Mouse (Mus musculus) frontal cortex, postnatal 36 days (tissue): ENCODE data around the gene Phf21a.

Experiments
- DNase-seq, 2 experiments: peaks; one replicate each; pipeline ENCODE4 v3.0.0; 2022; ENCODE audit warnings: low spot score in 2 of 2

Phf21a gene

DNA sequence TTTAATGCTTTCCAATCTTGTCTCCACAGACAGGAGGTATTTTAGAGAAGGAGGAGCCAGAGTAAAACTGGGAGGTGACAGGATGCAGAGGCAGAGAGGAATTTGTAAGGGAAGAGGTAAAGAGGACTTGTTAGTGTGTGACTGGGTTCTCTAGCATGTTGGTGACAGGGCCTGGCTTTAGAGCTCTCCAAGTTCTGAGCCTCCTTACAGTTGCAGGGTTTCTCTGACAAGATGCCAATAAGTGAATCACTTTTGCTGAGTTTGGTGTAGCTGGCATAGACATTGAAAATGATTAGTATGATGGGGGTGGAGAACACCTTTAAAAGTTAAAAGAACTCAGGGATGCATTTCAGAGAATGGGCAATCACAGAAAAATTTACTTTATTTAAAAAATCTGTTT is 138.8 kb downstream of the Phf21a start:
- no peak for DNase-seq

- no peak for DNase-seq
Measured at GRCm38 (mm10) chr2:92234768-92235332, 141.9 kb downstream of the Phf21a start.

GRCm38 (mm10) chr2:92240299-92240698 is 147.4 kb downstream of the Phf21a start:
- DNase-seq, result no peak

DNA sequence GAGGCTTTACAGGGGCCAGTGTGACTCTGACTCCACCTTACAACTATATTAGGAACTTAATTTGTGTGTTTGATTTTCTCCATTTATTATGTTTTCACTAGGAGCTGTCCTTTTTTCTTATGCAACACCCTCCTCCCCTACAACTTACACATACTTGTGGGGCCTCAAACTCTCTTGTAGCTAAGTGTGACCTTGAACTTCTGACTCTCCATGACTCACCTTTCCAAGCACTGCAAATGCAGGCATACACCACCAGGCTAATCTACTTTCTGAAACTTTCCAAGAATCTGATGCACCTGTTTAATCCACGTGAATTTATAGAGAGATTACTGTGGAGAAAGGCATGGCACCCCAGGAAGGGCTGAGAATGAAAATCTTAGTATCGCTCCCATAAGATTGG is 147.9 kb downstream of the Phf21a start:
- no peak for DNase-seq

- DNase-seq, result no peak
Measured at GRCm38 (mm10) chr2:92241317-92241716, 148.4 kb downstream of the Phf21a start.

DNA sequence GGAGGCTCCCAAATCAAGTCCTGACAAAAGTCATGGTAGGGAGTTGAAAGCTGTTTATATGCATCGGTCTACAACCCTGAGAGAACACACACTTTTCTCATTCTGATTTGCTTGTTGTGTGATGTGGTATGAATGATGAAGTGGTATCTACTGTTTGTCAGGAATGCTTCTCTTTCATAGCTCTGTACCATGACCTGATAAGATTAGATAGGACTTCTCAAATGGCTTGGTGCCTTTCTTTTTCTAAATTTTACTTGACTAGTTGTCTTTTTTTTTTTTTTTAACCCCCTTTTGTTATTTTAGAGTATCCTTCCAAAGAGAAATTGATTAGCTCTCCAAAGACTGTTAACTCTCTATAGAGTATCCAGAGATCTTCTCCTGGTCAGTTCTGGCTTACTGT is 153.2 kb downstream of the Phf21a start:
- DNase-seq, result no peak

DNA sequence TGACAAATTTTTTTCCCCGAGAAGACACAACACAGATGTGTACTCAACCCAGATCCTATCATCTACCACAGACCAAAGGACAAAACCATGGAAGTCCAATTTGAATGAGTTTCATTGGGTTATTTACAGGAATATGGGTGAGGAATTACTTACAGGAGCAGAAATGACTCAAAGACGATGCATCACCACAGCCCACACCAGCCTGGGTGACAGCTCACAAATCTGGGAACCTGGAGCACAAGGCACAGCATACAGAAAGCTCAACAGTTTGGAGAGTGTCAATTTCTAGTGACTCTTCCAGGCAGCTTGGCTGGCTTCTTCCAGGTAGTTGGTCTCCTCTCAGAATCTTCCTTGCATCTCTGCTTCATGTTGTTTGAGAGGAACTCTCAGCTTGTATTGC is 154.8 kb downstream of the Phf21a start:
- no peak for DNase-seq

DNA sequence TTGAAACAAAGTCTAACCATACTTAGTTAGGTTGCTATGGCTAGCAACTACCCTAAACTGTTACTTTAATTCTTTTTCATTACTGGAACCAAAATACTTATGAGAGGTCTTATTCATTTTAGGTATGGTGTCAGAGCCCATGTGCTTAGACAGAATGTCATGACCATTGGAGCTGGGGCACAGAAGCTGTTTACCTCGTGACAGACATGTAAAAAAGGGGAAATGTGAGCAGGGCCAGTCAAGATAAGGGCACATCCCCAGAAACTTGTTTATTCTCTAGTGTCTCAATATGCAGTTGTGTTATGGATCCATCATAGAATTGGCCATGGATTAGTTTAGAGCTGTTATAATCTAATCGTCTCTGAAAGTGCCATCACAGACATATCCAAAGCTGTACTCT is 157.6 kb downstream of the Phf21a start:
- DNase-seq, result no peak

GRCm38 (mm10) chr2:92253777-92254176 is 160.9 kb downstream of the Phf21a start:
- no peak for DNase-seq

GRCm38 (mm10) chr2:92256141-92256540 is 163.2 kb downstream of the Phf21a start:
- no peak for DNase-seq

DNA sequence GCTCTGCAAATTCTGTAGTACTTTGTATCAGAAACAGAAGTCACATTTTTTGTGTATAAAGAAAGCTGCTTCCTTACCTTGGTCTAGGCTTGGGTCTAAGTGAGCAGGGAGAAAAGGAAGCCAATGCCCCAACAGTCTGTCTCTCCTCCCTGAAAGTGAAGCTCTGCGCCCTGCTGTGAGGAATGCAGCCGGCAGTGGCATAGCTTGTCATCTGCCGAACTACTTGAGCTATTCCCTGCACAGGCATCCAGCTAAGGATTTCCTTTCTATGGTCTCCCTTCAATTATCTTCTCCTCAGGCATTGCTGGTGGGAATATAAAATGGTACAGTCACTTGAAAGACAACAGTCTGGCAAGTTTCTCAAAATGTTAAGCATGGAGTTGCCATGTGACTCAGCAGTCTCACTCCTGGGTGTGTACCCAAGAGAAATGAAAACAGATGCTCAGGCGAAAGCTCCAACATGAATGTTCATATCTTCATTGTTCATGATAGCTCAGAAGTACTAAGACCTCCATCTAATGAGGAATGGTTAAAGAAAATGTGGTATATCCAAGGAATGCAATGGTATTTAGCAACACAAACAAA is 164.5 kb downstream of the Phf21a start:
- DNase-seq, result peak in 1 of 2 experiments; percentile 15

DNA sequence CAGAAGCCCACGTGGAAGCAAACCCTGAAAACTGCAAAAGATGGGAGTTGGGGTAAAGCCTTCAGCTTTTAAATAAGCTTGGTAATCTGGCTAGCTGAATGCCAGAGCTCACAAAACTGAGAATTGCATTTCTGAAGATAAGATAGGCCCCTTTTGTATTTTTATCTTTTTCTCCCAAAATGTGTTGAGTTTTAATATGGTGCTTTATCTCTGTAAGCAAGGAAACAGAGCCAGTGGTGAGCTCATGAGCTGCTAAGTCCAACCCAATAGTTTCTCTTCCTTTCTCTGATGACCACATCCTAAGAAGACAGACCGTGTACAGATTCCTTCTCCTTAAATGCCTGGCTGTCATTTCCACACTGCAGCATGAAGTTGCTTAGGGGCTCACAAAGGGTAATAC is 167.0 kb downstream of the Phf21a start:
- no peak for DNase-seq

DNA sequence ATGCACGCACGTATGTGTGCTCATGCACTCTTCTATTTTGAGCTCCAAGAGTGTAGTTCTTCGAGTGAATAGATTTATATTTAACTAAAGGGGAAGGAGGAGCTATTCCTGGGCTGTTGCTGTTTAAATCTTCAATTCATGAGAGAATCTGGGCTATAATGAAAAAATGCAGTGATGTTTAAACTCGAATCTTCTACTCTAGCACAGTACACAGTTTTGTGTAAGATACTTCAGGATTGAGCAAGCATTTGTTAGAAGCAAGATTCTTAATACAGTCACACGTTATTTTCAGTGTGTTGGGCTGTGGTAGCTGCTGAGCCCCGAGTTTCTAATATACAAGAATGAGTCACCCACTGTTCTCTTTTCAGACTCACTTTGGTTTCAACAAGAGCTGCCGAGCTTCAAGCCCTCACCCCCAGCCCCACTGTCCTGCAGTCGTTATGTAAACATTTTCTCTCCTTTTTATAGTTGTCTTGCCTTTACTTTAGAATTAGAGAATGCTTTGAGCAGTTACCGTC is 173.2 kb downstream of the Phf21a start:
- DNase-seq, result peak; percentile 22 to 32

GRCm38 (mm10) chr2:92269227-92269626 is 176.3 kb downstream of the Phf21a start:
- DNase-seq, result no peak

DNA sequence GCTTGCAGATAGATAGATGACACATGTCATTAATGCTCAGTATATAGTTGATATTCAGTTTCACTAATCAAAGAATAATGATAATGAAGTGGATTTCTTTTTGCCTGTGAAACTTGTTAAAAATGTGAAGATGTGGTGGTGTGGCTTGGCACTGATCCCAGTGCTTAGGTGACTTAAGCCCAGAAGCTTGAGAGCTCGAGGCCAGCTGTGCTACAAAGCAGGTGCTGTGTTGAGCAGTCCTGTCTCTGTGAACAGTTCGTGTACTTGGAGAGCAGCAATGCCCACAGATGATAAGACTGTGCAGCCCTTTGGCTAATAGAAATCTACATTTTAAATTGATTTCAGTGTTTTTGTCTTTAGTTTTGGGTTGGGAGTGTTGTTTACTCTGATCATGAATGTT is 179.6 kb downstream of the Phf21a start:
- DNase-seq, result no peak

- DNase-seq, result no peak
Measured at GRCm38 (mm10) chr2:92273101-92273801, 180.3 kb downstream of the Phf21a start.

GRCm38 (mm10) chr2:92273802-92274183 is 180.9 kb downstream of the Phf21a start:
- no peak for DNase-seq

DNA sequence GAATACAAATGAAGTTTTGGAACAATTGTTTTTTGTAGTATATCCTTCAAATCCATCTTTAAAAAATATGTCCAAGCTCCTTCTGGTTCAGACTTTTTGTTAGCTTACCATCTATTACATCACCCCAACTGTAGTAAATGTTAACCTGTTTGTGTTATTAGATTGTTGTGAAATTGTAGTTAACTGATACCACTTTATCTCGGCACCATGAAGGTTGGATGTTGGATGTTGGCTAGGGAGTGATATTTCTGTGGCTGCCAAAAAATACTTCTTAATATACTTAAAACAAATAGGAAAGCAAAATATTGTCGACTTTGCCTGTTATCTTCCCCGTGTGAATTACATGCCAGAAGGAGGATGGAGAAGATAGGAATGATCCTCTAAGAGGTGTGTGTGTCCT is 184.9 kb downstream of the Phf21a start:
- DNase-seq, result no peak

DNA sequence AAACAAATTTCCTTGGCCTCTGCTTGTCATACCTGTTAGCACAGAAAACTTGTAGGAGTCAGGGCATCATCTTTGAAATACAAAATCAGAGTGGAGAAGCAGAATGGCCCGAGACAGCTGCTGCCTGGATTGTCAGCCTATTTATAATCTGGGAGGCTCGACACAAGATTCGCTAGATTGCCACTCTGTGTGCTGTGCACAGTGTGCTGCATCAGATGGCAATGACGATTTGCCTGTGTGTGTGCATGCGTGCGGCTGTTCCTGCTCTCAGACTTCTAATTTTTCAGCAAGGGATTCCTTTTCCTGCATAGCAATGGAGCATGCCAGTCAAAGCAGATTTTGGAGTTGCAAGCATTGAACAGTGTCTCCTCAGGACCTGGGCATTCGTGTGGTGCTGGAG is 185.7 kb downstream of the Phf21a start:
- peak; percentile 43 to 63 for DNase-seq

- no peak for DNase-seq
Measured at GRCm38 (mm10) chr2:92279398-92279797, 186.5 kb downstream of the Phf21a start.

DNA sequence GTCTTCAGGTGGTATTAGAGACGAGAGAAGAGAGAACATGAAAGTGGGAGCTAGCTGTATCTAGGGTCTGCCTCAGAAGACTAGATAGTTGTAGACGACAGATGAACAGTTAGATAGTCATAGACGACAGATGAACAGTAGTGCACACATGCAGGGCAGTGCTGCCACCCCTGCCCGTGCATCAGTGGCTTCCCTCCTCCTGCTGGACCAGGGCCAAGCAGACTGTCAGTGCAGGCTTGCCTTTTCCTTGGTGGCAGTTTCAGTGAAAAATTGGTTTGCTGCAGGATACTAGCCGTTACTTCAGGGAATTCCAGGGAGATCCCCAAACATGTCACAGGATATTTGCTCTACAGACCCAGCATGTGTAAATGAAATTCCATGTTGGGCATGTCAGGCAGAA is 192.7 kb downstream of the Phf21a start:
- DNase-seq, result no peak

DNA sequence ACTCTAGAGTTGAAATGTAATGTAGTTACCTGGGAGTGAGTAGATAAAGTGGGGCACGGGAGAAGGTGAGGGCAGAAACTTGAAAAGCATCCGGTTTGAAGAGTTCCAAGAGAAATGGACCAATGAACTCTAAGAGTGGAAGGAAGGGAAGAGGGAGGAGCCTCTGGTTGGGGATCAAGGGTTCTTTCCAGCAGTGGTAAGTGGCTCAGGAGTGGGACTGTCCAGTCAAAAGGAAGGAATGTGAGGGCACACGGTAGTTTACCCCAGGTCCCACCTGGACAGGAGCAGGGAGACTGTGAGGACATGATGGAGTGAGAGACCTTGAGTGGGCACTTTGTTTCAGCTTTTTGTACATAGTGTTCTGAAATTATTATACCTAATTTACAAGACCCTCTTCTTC is 196.4 kb downstream of the Phf21a start:
- DNase-seq, result no peak

DNA sequence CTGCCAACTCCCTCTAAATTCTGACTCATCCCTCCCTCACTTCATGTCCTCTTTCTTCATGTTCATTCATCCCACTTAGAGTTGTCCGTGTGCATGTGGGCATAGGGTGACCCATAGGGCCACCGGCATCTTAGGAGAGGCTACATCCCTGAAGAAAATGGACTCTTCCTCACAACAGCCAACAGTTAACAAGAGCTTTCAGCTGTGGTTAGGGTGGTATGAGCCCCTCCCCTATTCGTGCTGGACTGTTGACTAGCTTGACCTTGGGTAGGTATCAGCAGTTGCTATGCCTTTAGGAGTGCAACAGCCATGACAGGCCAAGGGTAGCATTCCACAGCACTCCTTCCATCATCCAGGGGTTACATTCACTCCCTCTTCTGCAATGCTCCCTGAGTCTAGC is 198.6 kb downstream of the Phf21a start:
- DNase-seq, result no peak
